Mouse (Mus musculus) thymus, adult 2 months (tissue): ENCODE measurements around the gene Snapc1. TPM values are rescaled to one million over a fixed set of nuclear protein-coding genes. Genes with fewer than 3 reads are reported as not detected.

ENCODE experiments used
- DNase-seq: peaks from one replicate; pipeline ENCODE4 v3.0.0; 2021
- H3K27ac ChIP-seq: fragments of 200-500 bp; 2 replicates; pipeline ENCODE4 v1.5.1; 2012; ENCODE audit warnings: low read length, control low read depth; ENCODE audit not compliant: control insufficient read depth, insufficient read depth
- H3K27me3 ChIP-seq: fragments of 200-500 bp; 2 replicates; pipeline ENCODE4 v1.6.1; 2012; ENCODE audit warnings: mild to moderate bottlenecking, low read length, moderate library complexity, mixed read lengths; ENCODE audit not compliant: control insufficient read depth, insufficient read depth
- H3K36me3 ChIP-seq: fragments of 200-500 bp; 2 replicates; pipeline ENCODE4 v1.6.1; 2012; ENCODE audit warnings: mild to moderate bottlenecking, low read length, moderate library complexity; ENCODE audit not compliant: control insufficient read depth, insufficient read depth
- H3K4me1 ChIP-seq: fragments of 200-500 bp; replicated peaks from 2 replicates; pipeline ENCODE4 v1.6.1; 2012; ENCODE audit warnings: low read length; ENCODE audit not compliant: control insufficient read depth, insufficient read depth
- H3K4me3 ChIP-seq: fragments of 200-500 bp; 2 replicates; pipeline ENCODE4 v1.5.1; 2012; ENCODE audit warnings: mild to moderate bottlenecking, low read length, control low read depth, moderate library complexity; ENCODE audit not compliant: control insufficient read depth, insufficient read depth
- CTCF ChIP-seq: fragments of 200-500 bp; IDR thresholded peaks from 2 replicates; pipeline ENCODE4 v1.5.1; 2012; ENCODE audit warnings: mild to moderate bottlenecking, control low read depth, low read length, moderate library complexity, borderline replicate concordance; ENCODE audit not compliant: control insufficient read depth, poor library complexity, insufficient read depth; ENCODE audit errors: extremely low read depth
- POLR2A ChIP-seq: fragments of 200-500 bp; IDR thresholded peaks from 2 replicates; pipeline ENCODE4 v1.6.1; 2012; ENCODE audit warnings: mild to moderate bottlenecking, low read length, control low read depth, moderate library complexity; ENCODE audit not compliant: control insufficient read depth, poor library complexity, insufficient read depth; ENCODE audit errors: extremely low read depth
- WGBS: fragments of 180-500 bp; shearing (Covaris S2); methylation state at CpG from one replicate; pipeline ENCODE4 v1.1.7; 2018; 5-methylcytosine and 5-hydroxymethylcytosine counted together
- polyA plus RNA-seq: library from polyadenylated mRNA; depleted of rRNA; stranded (reverse); fragments of >200 nt; gene quantifications from 2 replicates; pipeline ENCODE4 v1.2.3, GENCODE M21; 2012

The Snapc1 gene
- polyA plus RNA-seq, 1 experiment = 9.3 TPM

DNA sequence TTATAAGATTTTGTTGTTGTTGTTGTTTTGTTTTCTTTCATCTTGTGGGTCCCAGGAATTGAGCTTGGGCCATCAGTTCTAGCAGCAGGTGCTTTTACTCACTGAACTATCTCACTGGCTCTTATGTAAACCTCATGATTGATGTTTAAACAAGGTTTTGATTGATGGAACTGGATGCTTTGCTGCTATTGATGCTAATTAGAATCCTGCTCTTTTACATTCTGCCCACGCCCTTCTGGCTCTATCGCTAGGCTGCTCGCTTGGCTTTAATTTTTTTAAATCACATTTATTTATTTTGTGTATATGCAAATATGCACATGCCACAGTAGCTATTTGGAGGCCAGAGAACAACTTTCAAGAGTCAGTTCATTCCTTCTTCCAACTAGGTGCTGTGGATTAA, 6.6 kb upstream of the Snapc1 start:
- Histone ChIP-seq H3K4me1 (peaks cover 7% of the 10 kb centered on the region), H3K27me3 (no peaks in the 10 kb centered on the region; the same call in 1 of the 2 replicates), H3K27ac (no peak overlapping the region), H3K36me3 (no peaks in the 10 kb centered on the region), H3K4me3 (no peak overlapping the region)
- TF ChIP-seq CTCF (no peak), POLR2A (no peak)
- no peak for DNase-seq
- 94% methylated on average over 3 of the region's 3 CpGs for WGBS

DNA sequence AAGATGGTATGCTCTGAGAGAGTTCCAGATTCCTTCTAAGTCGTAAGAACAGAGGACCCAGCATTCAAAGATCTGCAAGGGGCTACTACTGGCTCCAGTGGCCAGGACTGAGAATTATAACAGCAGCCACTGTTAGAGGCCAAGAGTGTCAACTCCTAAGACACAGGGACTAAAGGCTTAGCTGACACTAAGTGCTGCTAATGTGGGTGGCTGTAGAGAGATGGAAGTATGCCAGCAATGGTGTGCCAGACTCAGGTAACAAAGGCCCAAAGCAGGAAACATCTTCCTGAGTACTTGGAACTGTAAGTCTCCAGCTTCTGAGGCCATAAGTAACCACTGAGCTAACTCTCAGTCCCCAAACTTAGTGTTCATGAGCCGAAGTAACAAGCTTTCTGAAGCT, 5.5 kb upstream of the Snapc1 start:
- Histone ChIP-seq H3K36me3 (no peaks in the 10 kb centered on the region), H3K4me3 (no peak overlapping the region), H3K27me3 (no peaks in the 10 kb centered on the region), H3K27ac (no peak overlapping the region), H3K4me1 (peaks cover 3% of the 10 kb centered on the region)
- no peak for DNase-seq
- 92% methylated on average over 2 of the region's 2 CpGs for WGBS
- TF ChIP-seq POLR2A (no peak), CTCF (no peak)

DNA sequence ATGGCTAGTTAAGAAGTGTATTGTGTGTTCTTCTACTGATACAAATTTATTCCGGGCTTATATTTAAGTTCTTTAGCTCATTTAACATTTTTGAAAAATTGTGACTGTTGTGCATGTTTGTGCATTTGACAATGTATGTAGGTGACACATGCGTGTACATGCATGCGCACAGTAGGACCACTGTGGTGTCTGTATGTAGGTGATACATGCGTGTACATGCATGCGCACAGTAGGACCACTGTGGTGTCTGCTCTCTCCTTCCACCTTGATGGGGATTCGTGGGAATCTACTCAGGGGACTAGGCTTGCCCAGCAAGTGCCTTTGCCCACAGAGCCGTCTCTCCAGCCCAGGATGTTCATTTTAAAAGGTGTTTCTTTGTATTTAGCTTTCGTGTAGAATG, 4.9 kb downstream of the Snapc1 start:
- Histone ChIP-seq H3K27me3 (no peaks in the 10 kb centered on the region), H3K4me1 (peaks cover 7% of the 10 kb centered on the region; the same call in 1 of the 2 replicates), H3K36me3 (peaks cover 43% of the 10 kb centered on the region), H3K27ac (no peak overlapping the region), H3K4me3 (no peak overlapping the region)
- TF ChIP-seq CTCF = no peak
- TF ChIP-seq POLR2A = no peak
- 98% methylated on average over 8 of the region's 8 CpGs for WGBS
- no peak for DNase-seq

GRCm38 (mm10) chr12:73974584-73974983, 10.3 kb downstream of the Snapc1 start:
- peaks cover 54% of the 10 kb centered on the region for H3K36me3 ChIP-seq
- no peak for DNase-seq
- no peaks in the 10 kb centered on the region for H3K27me3 ChIP-seq
- no peaks in the 10 kb centered on the region for H3K4me1 ChIP-seq
- 94% methylated on average over 6 of the region's 6 CpGs for WGBS
- H3K27ac ChIP-seq = no peak overlapping the region
- TF ChIP-seq POLR2A (no peak), CTCF (no peak)
- H3K4me3 ChIP-seq = no peak overlapping the region

DNA sequence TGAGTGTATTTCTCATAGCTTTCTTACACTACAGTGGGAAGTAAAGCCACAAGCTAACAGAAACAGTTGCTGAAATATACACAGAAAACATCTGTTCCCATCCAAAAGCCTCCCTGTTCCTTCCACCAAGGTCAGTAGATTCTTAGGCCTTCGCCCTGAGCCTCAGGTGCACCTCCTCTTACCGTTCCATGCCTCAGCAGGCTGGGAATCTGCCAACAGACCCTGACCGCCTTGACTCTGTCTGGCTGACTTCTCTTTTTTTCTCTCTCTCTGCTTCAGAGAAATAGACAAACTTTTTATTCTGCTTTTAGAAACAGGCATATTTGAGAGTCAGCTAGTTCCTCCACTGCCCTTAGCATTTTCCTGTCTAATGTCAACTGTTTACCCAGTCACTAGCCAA, 13.9 kb downstream of the Snapc1 start:
- 75% methylated on average over 3 of the region's 3 CpGs for WGBS

GRCm38 (mm10) chr12:73979667-73980066, 15.4 kb downstream of the Snapc1 start:
- H3K27ac ChIP-seq = no peak overlapping the region
- TF ChIP-seq POLR2A (no peak), CTCF (no peak)
- H3K27me3 ChIP-seq = no peaks in the 10 kb centered on the region
- H3K4me3 ChIP-seq = no peak overlapping the region
- no peaks in the 10 kb centered on the region for H3K4me1 ChIP-seq
- DNase-seq = no peak
- WGBS = 88% methylated on average over 5 of the region's 5 CpGs
- peaks cover 58% of the 10 kb centered on the region for H3K36me3 ChIP-seq

More for the DNA sequence above, 13.9 kb downstream of the Snapc1 start:
- H3K36me3 ChIP-seq = peaks cover 46% of the 10 kb centered on the region
- no peak for TF ChIP-seq CTCF
- TF ChIP-seq POLR2A = no peak
- no peaks in the 10 kb centered on the region for H3K4me1 ChIP-seq
- H3K27ac ChIP-seq = no peak overlapping the region
- H3K4me3 ChIP-seq = no peak overlapping the region
- H3K27me3 ChIP-seq = no peaks in the 10 kb centered on the region
- no peak for DNase-seq

- TF ChIP-seq CTCF = no peak
- no peak for TF ChIP-seq POLR2A
- 96% methylated on average over 14 of the region's 14 CpGs for whole genome bisulfite sequencing
- no peak for DNase-seq
- H3K4me3 ChIP-seq = no peak overlapping the region
- H3K27me3 ChIP-seq = no peaks in the 10 kb centered on the region
- H3K36me3 ChIP-seq = peaks cover 47% of the 10 kb centered on the region
- H3K27ac ChIP-seq = no peak overlapping the region
- H3K4me1 ChIP-seq = no peaks in the 10 kb centered on the region
Observed at GRCm38 (mm10) chr12:73982533-73982932, 18.3 kb downstream of the Snapc1 start.
